Mouse (Mus musculus): ENCODE results near the gene Cdh22.

The Cdh22 gene

GRCm38 (mm10) chr2:165234613-165235291, at the start of gene Cdh22:
TSS of gene Cdh22 (minus strand) at chr2:165234853.
- DNase-seq (ENCODE audit: low read depth): no peak

- no peak for DNase-seq (ENCODE audit: low read depth)
Measured at GRCm38 (mm10) chr2:165284377-165284776, 49.7 kb upstream of the Cdh22 start.

DNA sequence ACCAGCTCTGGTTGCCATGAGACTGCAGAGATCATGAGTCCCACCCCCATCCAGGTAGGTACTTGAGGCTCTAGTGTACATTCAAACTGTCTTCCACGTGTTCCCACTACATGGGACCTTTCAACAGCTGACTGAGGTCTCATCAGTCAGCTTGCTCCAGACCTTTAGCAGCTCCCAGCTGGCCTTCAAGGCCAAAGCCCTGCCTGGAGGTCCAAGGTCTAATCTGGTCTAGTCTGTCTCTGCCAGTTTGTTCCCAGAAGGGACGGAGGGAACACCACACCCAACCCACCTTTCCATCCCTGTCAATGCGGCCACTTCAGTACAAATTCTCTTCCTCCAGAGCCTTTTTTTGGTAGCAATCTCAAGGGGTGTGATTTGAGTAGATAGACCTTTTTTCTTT, 49.0 kb upstream of the Cdh22 start:
- DNase-seq (ENCODE audit: low read depth): no peak

DNA sequence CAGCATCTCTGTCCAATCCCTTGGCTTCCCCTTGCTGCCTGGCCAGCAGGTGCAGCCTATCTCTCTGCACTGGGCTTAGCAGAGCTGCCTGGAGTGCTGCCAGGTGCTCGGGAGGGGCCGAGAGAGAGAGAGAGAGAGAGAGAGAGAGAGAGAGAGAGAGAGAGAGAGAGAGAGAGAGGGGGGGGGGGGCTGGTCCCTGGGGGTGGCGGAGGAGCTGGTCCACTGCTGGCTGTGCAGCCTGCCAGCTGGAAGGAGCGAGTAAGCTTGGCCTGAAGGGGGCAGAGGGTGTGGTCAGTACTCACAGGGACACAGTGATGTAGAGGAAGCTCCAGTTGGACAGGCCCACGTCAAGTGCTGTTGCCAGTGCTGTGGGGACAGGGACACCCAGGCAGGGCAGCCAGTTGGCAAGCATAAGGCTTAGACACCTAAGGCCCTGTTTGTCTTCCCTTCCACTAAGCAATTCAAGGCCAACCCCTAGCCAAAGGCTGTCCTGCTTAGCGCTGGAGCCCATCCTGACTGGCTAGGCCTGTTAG, 47.2 kb upstream of the Cdh22 start:
- peak; percentile 4 for DNase-seq (ENCODE audit: low read depth)

GRCm38 (mm10) chr2:165279351-165279750, 44.7 kb upstream of the Cdh22 start:
- DNase-seq (ENCODE audit: low read depth): no peak

DNA sequence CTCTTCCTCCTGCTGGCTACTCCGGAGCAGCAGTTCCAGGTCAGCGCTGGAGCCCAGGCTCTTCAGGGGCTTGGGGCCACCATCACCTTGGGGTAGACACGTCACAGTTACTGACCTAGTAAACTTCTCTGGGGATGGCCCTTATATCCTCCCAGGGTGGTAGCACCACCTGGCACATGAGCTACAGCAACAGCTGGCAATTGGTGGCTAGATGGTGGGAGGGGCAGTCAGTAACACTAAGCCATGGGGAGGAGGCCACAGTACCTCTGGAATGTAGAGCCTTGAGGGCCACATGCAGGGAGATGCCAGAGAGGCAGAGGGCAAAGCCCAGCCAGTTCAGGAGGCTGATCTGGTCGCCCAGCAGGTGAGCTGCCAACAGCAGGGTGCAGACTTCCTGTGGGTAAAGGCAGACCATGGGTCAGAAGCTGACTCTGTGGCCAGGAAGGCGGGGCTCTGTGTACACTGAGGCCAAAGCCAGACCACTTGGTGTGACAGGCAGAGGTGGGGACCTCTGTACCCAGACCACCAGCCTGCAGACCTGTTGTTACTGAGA, 42.6 kb upstream of the Cdh22 start:
- peak; percentile 7 for DNase-seq (ENCODE audit: low read depth)

DNA sequence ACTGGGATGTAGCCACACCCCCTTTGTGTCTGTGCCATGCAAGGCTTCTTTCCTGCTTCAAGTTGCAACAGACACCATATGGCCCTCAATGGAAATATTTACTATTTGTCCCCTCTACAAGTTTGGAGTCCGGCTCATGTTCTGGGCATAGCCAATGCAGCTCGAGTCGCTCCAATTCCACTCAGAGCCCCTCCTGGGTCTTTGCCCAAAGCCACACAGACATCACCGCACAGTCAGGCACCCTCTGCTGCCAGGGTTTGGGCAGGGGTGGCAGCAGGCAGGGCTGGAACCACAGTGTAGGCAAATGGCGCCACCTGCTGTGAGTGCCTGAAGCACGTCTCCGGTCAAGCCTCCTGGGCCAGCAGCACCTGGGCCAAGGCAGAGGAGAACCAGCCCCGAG, 41.2 kb upstream of the Cdh22 start:
- DNase-seq (ENCODE audit: low read depth): peak; percentile 67

DNA sequence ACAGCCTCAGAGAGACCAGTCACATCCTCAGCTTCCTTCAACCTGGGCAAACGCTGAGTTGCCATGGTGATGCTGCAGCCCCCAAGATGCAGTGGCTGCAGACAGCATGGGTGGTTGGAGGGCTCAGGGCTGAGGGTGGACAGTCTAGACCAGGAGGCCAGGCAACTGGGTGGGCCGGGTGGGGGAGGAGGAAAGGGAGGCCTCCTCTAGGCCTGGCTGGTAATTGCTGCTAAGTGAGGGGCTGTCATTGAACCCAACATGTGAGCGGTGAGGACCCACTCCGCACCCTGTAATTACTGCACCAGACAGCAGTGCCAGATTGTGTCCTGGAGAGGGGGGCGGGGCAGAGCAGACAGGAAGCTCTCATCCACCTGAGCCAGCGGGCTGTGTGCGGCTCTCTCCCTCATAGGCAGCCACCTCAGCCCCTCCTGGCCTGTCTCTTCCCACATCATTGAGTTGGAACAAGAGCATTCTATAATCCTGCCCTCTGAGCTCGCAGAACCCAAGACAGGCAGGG, 40.5 kb upstream of the Cdh22 start:
- DNase-seq (ENCODE audit: low read depth): no peak

DNA sequence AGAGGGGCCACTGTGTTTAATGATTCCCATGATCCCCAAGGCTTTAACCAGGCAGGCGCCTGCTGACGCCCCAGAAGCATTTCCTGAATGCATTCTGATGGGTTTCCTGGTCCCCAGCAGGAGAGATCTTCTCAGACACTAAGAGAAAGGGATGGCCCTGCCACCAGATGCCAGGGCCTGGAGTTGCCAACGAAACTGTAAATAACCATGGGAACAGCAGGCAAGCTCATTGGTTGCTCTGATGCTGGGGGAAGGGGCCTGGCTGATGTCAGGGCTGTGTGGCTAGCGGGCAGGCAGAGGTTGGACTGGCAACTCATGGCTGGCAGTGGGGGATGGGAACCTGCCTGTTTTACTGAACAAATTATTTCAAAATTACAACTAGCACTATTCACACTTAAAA, 38.9 kb upstream of the Cdh22 start:
- no peak for DNase-seq (ENCODE audit: low read depth)

DNA sequence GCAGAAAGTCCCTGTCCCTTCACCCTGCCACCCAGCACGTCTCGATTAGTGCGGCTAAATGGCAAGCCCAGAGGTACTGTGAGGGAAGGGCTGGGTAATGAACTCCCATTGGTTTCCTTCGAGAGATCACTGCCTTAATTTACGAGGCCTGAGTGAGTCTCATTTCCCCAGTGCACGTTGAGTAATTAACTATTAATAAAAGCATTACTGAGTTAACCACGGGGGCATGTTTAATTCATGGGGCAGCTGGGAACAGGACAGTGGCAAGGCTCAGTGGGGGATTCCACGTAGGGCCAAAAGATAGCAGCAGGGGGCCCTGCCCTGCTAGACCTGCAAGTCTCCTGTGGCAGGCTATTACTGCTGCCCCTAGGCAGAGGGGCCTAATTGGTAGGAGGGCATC, 36.7 kb upstream of the Cdh22 start:
- DNase-seq (ENCODE audit: low read depth): no peak

DNA sequence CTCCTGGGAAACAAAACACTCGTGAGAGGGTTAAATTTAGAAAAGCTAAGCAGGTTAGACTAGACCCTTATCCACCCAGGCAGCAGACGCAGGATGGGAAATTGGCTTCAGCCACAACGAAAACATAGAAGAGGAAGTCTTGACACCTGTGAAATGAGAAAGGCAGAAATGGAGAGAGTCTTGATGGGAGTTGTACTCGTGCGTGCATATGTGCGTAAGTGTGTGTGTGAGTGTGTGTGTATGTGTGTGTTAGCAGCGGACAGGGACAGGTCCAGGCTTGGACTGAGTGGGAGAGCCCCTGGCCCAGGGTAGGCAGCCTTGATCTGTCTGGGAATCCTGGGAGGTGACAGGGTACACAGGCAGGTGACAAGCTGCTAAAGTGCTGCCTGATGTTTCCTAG, 36.2 kb upstream of the Cdh22 start:
- DNase-seq (ENCODE audit: low read depth): no peak

GRCm38 (mm10) chr2:165266739-165267138, 32.1 kb upstream of the Cdh22 start:
- no peak for DNase-seq (ENCODE audit: low read depth)

DNA sequence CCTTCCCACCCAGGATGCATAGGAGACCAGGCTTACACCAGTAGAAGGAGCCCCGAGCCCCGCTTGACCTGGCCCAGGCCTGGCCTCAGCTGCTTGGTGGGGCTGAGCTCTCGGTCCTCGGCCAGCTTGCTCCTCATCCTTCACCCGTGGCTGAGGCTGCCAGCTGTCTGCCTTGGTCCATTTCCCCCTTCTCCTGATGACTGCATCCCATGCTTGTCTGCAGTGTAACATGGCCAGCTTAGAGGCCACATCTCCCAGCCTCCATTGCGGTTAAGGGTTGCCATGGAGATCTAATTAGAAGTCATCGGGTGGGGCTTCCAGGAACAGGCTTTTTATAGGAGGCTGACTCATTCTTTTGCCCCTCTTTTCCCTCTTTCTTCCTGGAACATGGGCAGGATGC, 29.2 kb upstream of the Cdh22 start:
- no peak for DNase-seq (ENCODE audit: low read depth)

GRCm38 (mm10) chr2:165262274-165262990, 27.8 kb upstream of the Cdh22 start:
- no peak for DNase-seq (ENCODE audit: low read depth)

GRCm38 (mm10) chr2:165259859-165260258, 25.2 kb upstream of the Cdh22 start:
- no peak for DNase-seq (ENCODE audit: low read depth)

DNA sequence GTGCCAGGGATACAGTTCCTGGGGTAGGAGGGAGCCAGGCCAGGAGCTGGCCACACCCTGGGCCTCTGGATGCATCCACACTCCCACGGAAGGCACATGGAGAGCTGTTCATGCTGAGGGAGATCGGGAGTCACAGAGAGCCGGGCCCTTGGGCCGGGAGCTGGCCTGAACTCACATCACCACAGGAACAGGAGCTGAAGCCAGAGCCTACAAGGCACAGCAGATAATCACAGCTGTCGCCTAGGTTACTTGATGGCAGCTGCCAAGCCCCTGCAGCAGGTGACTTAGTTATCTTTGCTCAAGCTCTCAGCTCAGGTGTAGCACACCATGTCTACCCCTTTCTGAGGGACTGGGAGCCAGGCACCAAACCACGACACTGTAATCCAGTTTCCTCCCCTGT, 23.7 kb upstream of the Cdh22 start:
- no peak for DNase-seq (ENCODE audit: low read depth)

DNA sequence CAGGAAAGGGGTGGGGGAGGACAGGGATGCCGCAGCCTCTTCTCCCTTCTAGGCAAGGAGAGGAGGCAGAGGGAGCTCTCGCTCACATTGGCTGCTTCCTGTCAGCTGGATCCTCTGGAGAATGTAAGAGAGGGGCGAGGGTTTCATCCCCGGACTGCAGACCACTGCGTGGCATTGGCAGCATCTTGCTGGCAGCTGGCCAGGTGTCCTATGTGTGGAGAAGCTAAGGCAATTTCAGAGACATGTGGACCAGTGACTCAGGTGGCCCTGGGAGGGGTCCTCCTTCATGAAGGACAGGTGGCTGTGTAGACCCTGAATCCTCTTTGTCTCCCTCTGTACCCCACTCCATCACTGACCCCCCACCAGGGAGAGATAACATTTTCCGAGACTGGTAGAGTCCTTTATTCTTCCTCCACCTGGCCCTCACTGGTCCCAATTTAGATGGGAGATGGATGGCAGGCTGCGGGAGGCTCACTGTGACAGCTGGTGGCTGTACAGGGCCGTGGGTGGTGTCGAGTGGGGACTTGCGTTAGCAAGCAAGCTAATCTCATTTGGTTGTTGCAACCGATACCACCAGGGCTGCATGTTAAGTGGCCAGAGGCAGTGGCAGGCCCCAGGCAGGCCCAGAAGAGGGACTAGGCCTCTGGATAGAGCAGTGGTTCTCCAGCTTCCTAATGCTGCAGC, 22.6 kb upstream of the Cdh22 start:
- no peak for DNase-seq (ENCODE audit: low read depth)

- no peak for DNase-seq (ENCODE audit: low read depth)
Measured at GRCm38 (mm10) chr2:165256213-165256612, 21.6 kb upstream of the Cdh22 start.

GRCm38 (mm10) chr2:165253867-165254266, 19.2 kb upstream of the Cdh22 start:
- no peak for DNase-seq (ENCODE audit: low read depth)

DNA sequence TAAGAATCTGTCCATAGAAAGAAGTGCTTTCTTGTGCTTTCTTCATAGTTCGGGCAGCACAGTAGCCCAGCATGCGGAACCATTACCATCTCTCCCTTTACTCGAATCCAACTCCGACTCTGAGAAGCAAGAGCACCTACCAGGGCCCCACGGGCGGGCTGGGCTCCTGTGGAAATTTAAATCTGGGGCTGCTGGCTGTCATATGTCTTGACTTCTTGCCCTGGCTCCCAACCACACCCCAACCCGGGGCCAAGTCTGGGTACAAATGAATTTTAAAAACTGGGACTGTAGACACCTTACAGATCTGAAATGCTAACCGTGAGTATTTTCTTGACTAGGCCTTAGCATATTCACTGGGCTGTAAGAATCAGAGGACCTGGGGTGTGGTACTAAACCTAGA, 18.6 kb upstream of the Cdh22 start:
- no peak for DNase-seq (ENCODE audit: low read depth)

DNA sequence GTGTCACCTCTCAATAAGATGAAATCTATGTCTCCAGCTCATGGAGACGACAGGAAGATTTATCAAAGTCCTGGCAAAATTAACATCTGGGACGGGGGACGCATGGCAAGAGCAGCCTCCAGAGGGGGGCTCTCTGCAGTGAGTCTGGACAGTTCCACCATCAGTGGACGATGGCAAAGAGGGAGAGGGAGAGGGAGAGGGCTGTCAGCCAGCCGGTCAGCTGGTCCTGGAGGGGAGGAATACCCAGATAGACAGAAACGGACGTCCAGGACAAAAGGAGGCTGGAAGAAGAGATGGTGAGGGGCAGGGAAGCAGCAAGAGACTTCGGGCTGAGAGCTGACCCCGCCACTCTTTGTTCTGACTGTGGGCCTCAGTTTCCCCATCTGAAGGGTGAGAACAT, 18.1 kb upstream of the Cdh22 start:
- no peak for DNase-seq (ENCODE audit: low read depth)

DNA sequence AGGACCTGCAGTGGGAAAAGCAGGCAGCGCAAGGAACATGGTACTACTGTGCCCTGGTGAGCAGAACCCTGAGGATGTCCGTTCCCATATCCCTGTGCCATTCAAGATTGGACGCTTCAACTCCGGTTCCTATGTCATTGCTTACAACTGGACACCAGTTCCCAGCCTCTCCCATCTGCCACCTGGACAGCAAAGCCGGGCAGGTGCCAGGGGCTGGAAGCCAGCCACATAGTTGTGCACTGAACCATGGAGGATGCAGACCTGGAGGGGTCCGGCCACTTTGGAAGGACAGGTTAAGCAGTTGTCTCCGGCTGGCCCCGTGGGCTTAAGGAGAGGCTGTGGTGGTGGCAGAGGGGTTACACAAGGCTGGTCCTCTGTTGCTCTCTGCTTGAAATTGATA, 17.7 kb upstream of the Cdh22 start:
- DNase-seq (ENCODE audit: low read depth): no peak

DNA sequence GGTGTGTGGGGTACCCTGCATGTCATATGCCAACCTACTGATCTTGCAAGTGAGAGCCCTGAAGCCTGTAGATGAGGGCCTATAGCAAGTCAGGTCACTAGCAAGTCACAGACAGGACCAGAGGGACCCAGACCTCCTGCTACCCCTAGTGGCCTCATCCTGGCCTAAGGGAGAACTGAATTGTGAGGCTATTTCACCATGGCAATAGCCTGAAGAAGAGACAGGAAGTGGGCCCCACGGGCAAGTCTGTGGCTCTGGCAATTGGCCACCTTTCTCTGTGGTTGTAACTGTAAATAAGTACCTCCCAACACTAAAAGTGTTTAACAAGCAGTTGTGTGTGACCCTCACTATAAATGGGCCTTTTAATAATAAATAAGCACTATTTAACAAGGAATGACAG, 16.2 kb upstream of the Cdh22 start:
- DNase-seq (ENCODE audit: low read depth): peak; percentile 87

All from 416B (cell line).